Mouse (Mus musculus) ES-Bruce4 (cell line): Measurements from ENCODE around the gene Rfx5.

ENCODE experiments used
- CTCF ChIP-seq: IDR thresholded peaks from one replicate; pipeline ENCODE4 v1.8.1; 2011; ENCODE audit warnings: low read depth, low read length
- POLR2A ChIP-seq: IDR thresholded peaks from one replicate; pipeline ENCODE4 v1.8.1; 2011; ENCODE audit warnings: low read length; ENCODE audit not compliant: insufficient read depth

DNA sequence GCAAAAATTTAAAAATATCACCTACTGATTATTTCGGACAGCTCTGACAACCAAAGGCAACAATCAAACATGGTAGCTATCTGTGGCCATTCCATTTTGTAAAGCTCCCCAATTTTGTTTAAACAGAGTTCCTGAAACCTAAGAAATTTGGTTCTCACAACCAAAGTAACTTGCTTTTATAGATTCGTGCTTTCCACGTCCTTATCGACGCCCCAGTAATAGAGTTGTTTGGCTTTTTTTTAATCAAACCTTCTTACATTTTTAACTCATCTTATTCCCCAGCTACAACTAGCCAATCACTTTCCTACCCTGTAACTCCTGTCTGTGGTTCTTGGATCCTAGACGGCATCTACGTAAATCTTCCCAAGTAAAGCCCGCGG, 501 bp upstream of the Rfx5 start:
- TF ChIP-seq POLR2A: no peak
- no peak for TF ChIP-seq CTCF
